Mouse (Mus musculus) gastrocnemius, adult 18-20 months (tissue): ENCODE measurements around the gene Gm10382. TPM values are rescaled to one million over a fixed set of nuclear protein-coding genes. Genes with fewer than 3 reads are reported as not detected.
"Not testable (repeated sequence)": the region's sequence is repeated elsewhere in the genome, so short reads cannot be mapped to it uniquely, and the experiment has no call there.

Experiments
- DNase-seq: peaks from one replicate; pipeline ENCODE4 v3.0.0; 2021; ENCODE audit warnings: low spot score
- total RNA-seq, 2 experiments: library from RNA; stranded (reverse); gene quantifications; 2 replicates each; pipeline ENCODE4 v1.2.3; 2021

Gene Gm10382
- total RNA-seq, 2 experiments from 2014 or later = 0.24 TPM; not detected in 1

DNA sequence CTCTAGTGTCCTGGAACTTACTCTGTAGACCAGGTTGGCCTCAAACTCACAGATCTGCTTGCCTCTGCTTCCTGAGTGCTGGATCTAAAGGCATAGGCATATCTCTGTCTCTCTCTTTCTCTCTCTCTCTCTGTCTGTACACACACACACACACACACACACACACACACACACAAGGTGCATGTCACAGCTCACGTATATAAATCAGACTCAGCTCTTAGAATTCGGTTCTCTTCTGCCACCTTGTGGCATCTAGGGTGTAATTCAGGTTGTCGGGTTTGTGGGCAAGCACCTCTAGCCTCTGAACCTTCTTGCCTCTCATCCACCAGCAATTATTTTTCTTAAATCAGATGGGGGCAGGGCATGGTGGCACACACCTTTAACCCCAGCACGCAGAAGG, 20.6 kb upstream of the Gm10382 start:
- peak; percentile 68 for DNase-seq

GRCm38 (mm10) chr5:125370950-125371693, 18.0 kb upstream of the Gm10382 start:
- DNase-seq = no peak

- no peak for DNase-seq
Observed at GRCm38 (mm10) chr5:125372027-125372426, 17.1 kb upstream of the Gm10382 start.

- DNase-seq = no peak
Observed at GRCm38 (mm10) chr5:125375871-125376270, 13.3 kb upstream of the Gm10382 start.

DNA sequence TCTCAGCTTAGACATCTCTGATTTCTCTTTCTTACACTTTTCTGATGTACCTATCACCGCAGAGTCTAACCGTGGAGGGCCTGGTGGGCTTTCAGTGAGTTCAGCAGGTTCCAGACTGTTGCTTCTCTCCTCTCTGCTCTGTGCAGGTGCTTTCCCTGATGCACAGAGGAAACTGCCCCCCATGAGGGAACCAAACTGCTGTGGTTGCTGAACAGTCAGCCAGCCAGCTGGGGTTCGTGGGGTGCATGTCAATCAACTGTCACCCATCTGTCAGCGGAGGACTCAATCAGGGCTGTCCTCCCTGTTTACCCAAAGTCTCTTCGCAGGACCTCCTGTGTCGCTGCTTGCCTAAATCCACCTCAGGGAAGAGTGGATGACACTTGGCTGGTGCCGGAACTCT, 11.9 kb upstream of the Gm10382 start:
- DNase-seq = no peak

DNA sequence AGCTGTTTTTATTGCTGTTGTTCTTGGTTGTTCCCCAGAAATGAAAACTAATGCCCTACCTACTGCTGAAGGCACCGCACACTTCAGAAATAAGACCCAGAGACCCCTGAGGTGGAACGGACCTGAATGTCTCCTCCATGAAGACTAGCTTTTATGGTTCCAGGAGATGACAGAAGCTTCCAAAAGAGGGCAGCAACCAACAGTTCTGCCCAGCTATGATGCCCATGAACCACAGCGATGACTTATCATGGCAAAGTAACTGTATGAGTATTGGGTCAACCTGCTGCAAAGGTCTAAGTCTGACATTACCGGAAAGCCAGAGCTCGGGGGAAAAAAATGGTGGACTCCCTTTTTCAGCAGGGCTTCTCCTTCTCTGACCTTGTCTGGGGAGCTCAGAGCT, 10.2 kb upstream of the Gm10382 start:
- DNase-seq = no peak

- DNase-seq = no peak
Observed at GRCm38 (mm10) chr5:125381954-125382672, 7.0 kb upstream of the Gm10382 start.

- peak; percentile 73 for DNase-seq
Observed at GRCm38 (mm10) chr5:125382673-125383558, 6.2 kb upstream of the Gm10382 start.

GRCm38 (mm10) chr5:125383637-125384420, 5.3 kb upstream of the Gm10382 start:
- DNase-seq = no peak

DNA sequence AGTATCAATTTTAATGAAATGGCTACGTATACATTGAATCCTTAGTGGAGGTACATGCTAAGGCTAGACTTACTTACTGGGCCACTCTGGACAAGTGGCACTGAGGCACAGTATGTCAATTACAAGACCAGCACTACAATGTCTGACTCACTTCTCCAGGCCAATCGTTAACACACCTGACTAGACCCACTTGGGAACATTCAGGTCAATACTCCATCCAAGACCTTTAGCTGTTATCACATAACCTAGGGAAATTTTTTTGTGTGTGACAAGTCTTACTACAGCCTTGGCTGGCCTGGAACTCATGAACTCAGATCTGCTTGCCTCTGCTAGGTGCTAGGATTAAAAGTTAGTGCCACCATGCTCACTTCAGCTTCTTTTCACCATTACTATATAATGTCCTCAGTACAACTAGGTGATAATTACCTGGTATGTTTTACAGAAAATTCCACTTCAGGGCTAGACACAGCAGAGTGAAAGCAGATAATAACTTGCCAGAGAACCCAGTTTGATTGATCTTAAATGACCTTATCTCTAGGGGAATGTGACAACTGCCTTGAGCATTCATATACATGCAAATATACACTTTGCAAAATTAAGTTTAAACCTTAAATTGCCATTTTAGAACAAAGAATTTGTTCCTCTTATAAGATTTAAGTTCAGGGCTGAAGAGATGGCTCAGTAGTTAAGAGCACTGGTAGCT, 4.5 kb upstream of the Gm10382 start:
- DNase-seq = peak; percentile 44

DNA sequence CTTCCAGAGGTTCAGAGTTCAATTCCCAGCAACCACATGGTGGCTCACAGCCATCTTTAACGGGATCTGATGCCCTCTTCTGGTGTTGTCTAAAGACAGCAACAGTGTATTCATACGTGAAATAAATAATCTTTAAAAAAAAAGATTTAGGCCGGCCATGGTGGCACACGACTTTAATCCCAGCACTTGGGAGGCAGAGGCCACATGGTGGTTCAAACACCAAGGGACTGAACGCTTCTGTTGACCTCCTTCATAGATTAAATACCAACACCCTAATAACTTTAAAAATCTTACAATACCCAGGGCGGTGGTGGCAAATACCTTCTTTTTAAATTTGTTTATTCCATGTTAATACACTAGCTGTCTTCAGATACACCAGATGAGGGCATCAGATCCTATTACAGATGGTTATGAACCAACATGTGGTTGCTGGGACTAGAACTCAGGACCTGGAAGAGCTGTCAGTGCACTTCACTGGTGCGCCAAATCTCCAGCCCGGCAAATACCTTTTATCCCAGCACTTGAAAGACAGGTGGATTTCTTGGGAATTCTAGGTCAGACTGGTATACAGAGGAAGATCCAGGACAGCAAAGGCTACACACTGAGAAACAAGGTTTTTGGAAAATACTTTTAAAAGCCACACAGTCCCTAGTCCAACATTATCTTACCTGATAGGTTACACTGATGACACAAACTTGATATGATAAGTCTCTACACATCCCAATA, 3.7 kb upstream of the Gm10382 start:
- no peak for DNase-seq

- not testable (repeated sequence) for DNase-seq
Observed at GRCm38 (mm10) chr5:125387295-125387694, 1.8 kb upstream of the Gm10382 start.

DNA sequence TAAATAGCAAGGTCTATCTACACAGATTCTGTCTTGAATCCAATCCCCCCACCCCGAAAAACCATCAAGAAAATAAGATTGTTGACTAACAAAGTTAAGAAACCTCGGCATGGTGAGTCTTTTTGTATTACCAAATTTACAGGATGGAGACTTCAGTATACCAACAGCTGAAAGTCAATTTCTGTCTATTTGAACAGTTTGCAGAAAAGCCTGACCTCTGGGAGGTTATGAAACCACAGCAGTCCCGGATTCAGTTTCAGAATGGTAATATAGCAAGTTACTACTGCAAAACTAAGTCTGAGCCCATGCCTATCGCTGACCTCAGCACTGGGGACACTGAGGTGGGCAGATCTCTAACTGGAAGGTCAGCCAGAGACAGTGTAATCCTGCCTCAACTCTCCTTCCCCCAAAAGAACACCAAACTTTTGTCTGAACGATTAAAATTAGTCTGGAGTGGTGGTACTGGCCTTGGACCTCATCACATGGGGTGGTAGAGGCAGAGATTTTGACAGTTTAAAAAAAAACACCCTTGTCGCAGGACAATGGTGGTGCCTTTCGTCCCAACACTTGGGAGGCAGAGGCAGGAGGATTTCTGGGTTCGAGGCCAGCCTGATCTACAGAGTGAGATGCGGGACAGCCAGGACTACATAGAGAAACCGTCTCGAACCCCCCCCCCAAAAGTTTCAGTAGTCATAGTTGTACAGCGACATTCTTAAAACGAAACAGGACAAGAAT, 597 bp upstream of the Gm10382 start:
- no peak for DNase-seq

DNA sequence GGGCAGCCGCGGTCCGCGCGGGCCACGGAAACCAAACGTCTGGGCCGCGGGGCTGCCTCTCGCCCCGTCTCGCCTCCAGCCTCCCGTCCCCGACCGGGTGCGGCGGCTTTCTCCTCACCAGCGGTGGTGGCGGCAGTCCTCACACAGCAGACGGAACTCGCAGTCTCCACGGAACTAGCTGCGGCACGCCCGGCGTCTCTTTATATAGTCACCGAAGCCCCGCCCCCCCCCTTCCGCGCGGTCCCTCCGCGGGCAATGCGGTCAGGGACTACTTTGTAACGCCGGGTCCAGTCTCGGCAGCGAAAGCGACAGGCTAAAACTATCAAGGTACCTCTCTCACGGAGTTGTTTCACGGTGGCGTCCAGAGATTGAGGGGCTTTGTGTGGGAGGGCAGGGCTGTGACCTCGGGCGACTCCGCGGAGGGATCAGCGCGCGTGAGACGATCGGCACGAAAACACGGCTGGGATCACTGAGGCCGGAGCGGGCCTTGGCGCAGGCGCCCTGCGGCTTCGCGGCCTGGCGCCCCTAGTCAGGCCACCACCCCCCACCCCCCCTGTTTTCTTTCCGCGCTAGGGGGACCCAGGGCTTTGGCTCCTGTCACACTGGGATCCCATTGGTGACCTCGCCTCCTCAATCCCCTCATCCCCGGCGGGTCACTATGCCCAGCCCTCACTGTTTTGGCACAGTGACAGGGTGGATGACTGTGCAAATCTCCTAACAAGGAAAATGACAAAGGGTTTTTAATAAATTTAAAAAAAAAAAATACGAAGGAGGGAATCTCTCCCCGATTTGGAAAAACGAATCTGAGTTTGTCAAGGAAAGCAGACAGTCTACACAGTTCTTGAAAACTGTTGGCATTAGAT, 688 bp downstream of the Gm10382 start, which contains the start of gene Ubc:
Gene Ubc, minus strand, starts transcription at position 624 of the 863 bp plus-strand sequence.
- peak; percentile 96 for DNase-seq

DNA sequence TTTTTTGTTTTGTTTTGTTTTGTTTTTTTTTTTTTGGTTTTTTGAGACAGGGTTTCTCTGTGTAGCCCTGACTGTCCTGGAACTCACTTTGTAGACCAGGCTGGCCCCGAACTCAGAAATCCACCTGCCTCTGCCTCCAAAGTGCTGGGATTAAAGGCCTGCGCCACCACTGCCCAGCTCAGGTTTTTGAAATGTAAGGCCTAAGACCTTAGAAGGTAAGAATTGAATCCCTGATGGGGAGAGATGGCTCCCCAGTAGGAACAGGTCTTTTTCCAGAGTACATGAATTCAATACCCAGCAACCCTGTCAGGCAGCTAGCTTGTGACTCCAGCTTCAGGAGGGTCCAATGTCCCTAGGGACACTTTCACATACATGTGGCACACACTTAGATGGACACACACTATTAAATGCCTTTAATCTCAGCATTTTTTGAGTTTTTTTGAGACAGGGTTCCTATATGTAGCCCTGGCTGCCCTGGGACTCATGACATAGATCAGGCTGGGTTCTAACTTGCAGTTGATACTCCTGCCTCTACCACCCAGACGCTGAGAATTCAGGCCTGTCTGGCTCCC, 1.9 kb downstream of the Gm10382 start:
- peak; percentile 33 for DNase-seq

GRCm38 (mm10) chr5:125391609-125392008, 2.5 kb downstream of the Gm10382 start:
- peak; percentile 88 for DNase-seq

- DNase-seq = not testable (repeated sequence)
Observed at GRCm38 (mm10) chr5:125392176-125392575, 3.1 kb downstream of the Gm10382 start.

DNA sequence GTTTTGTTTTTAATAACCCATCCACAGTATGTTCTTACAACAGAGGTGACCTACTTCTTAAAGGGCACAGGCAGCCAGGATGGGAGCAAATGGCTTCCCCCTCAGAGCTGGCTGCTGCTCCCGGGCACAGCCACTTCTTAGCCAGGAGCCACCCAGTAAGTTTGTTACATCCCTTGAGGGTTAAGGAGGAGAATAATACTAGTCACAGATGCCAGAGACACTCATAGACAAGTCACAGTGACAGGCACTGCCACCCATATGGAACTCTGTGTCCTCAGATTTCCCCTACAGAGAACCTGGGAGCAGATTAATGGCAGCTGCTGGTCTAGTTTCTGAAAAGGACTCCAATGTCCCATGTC, 3.5 kb downstream of the Gm10382 start:
- DNase-seq = no peak
